Mouse (Mus musculus) midbrain, embryonic 16.5 days (tissue): ENCODE results near the gene Zfp609. TPM values are rescaled to one million over a fixed set of nuclear protein-coding genes. Genes with fewer than 3 reads are reported as not detected.

ENCODE experiments used
- ATAC-seq: fragments of 200-750 bp; cut with Nextera tagmentation; 2 replicates; pipeline ENCODE4 v1.8.0; 2017; ENCODE audit warnings: moderate TSS enrichment
- H3K27ac ChIP-seq: fragments of 300-500 bp; sonication (generic); 2 replicates; pipeline ENCODE4 v1.5.1; 2014; ENCODE audit warnings: mild to moderate bottlenecking, low read length, mixed read lengths
- H3K27me3 ChIP-seq: fragments of 300-500 bp; sonication (generic); 2 replicates; pipeline ENCODE4 v1.6.1; 2014; ENCODE audit warnings: low read depth, low read length, mixed read lengths; ENCODE audit not compliant: control insufficient read depth, insufficient read depth
- H3K36me3 ChIP-seq: fragments of 300-500 bp; sonication (generic); 2 replicates; pipeline ENCODE4 v1.6.1; 2014; ENCODE audit warnings: mild to moderate bottlenecking, low read length, moderate library complexity, mixed read lengths; ENCODE audit not compliant: control insufficient read depth, insufficient read depth
- H3K4me1 ChIP-seq: fragments of 300-500 bp; sonication (generic); 2 replicates; pipeline ENCODE4 v1.6.1; 2014; ENCODE audit warnings: mild to moderate bottlenecking, low read length, mixed read lengths; ENCODE audit not compliant: control insufficient read depth, insufficient read depth
- H3K4me2 ChIP-seq: fragments of 300-500 bp; sonication (generic); 2 replicates; pipeline ENCODE4 v1.6.1; 2014; ENCODE audit warnings: mild to moderate bottlenecking, low read length, mixed read lengths
- H3K4me3 ChIP-seq: fragments of 300-500 bp; sonication (generic); 2 replicates; pipeline ENCODE4 v1.5.1; 2014; ENCODE audit warnings: low read depth, mild to moderate bottlenecking, low read length, moderate library complexity, mixed read lengths
- H3K9ac ChIP-seq: fragments of 300-500 bp; sonication (generic); 2 replicates; pipeline ENCODE4 v1.6.1; 2014; ENCODE audit warnings: low read depth, low read length, mixed read lengths
- H3K9me3 ChIP-seq: fragments of 300-500 bp; sonication (generic); replicated peaks from 2 replicates; pipeline ENCODE4 v1.6.1; 2014; ENCODE audit warnings: mild to moderate bottlenecking, low read length, mixed read lengths; ENCODE audit not compliant: control insufficient read depth, poor library complexity, severe bottlenecking
- WGBS: fragments of 180-500 bp; shearing (Covaris S2); extraction: QIAGEN DNeasy Blood & Tissue Kit; methylation state at CpG from one replicate; pipeline ENCODE4 v1.1.7; 2014; 5-methylcytosine and 5-hydroxymethylcytosine counted together
- polyA plus RNA-seq: library from polyadenylated mRNA; unstranded; fragments of >200 nt; fragmentation: Nextera tagmentation; extraction: Ambion mirVana; gene quantifications from 2 replicates; pipeline ENCODE4 v1.2.1, GENCODE M21; 2015

Gene Zfp609
- polyA plus RNA-seq, 1 experiment from 2014 or later: 6.6 TPM

- Histone ChIP-seq H3K27ac (no peak overlapping the region), H3K36me3 (peaks cover 4% of the 10 kb centered on the region; the same call in 1 of the 2 replicates), H3K9me3 (no peaks in the 10 kb centered on the region), H3K27me3 (no peaks in the 10 kb centered on the region), H3K9ac (no peak overlapping the region), H3K4me2 (no peak overlapping the region), H3K4me1 (peaks cover 20% of the 10 kb centered on the region), H3K4me3 (no peak overlapping the region)
- 91% methylated on average over 2 of the region's 2 CpGs for WGBS
- ATAC-seq: no peak
Measured at GRCm38 (mm10) chr9:65795651-65796050, 31.7 kb downstream of the Zfp609 start.

- Histone ChIP-seq H3K9me3 (no peaks in the 10 kb centered on the region), H3K9ac (no peak overlapping the region), H3K4me1 (peaks cover 26% of the 10 kb centered on the region), H3K27ac (no peak overlapping the region), H3K36me3 (peaks cover 4% of the 10 kb centered on the region; the same call in 1 of the 2 replicates), H3K4me3 (no peak overlapping the region), H3K4me2 (no peak overlapping the region), H3K27me3 (no peaks in the 10 kb centered on the region)
- ATAC-seq: no peak
- whole genome bisulfite sequencing: 60% methylated on average over 7 of the region's 7 CpGs
Measured at GRCm38 (mm10) chr9:65794313-65794712, 33.1 kb downstream of the Zfp609 start.

GRCm38 (mm10) chr9:65793506-65793905 lies 33.9 kb downstream of the Zfp609 start:
- no peaks in the 10 kb centered on the region for H3K9me3 ChIP-seq
- peaks cover 26% of the 10 kb centered on the region for H3K4me1 ChIP-seq
- no peak overlapping the region for H3K4me2 ChIP-seq
- no peak overlapping the region for H3K9ac ChIP-seq
- no peak for ATAC-seq
- no peaks in the 10 kb centered on the region for H3K27me3 ChIP-seq
- peaks cover 4% of the 10 kb centered on the region; the same call in 1 of the 2 replicates for H3K36me3 ChIP-seq
- H3K4me3 ChIP-seq: no peak overlapping the region
- 78% methylated on average over 3 of the region's 3 CpGs for WGBS
- no peak overlapping the region for H3K27ac ChIP-seq

- Histone ChIP-seq H3K27me3 (no peaks in the 10 kb centered on the region), H3K4me1 (peaks cover 29% of the 10 kb centered on the region), H3K27ac (no peak overlapping the region), H3K9me3 (no peaks in the 10 kb centered on the region), H3K4me2 (no peak overlapping the region), H3K36me3 (peaks cover 4% of the 10 kb centered on the region; the same call in 1 of the 2 replicates), H3K9ac (no peak overlapping the region), H3K4me3 (no peak overlapping the region)
- WGBS: 62% methylated on average over 3 of the region's 3 CpGs
- no peak for ATAC-seq
Measured at GRCm38 (mm10) chr9:65793086-65793485, 34.3 kb downstream of the Zfp609 start.

GRCm38 (mm10) chr9:65791846-65792245 lies 35.5 kb downstream of the Zfp609 start:
- Histone ChIP-seq H3K36me3 (peaks cover 4% of the 10 kb centered on the region; the same call in 1 of the 2 replicates), H3K9ac (no peak overlapping the region), H3K4me3 (no peak overlapping the region), H3K27me3 (no peaks in the 10 kb centered on the region), H3K4me2 (no peak overlapping the region), H3K4me1 (peaks cover 40% of the 10 kb centered on the region), H3K27ac (no peak overlapping the region), H3K9me3 (no peaks in the 10 kb centered on the region)
- no peak for ATAC-seq

GRCm38 (mm10) chr9:65791106-65791505 lies 36.3 kb downstream of the Zfp609 start:
- no peak for ATAC-seq
- Histone ChIP-seq H3K27ac (no peak overlapping the region), H3K9ac (no peak overlapping the region), H3K36me3 (peaks cover 4% of the 10 kb centered on the region; the same call in 1 of the 2 replicates), H3K4me2 (no peak overlapping the region), H3K4me1 (peaks cover 41% of the 10 kb centered on the region), H3K9me3 (no peaks in the 10 kb centered on the region), H3K4me3 (no peak overlapping the region), H3K27me3 (no peaks in the 10 kb centered on the region)
- WGBS: 78% methylated on average over 4 of the region's 4 CpGs

GRCm38 (mm10) chr9:65789788-65790187 lies 37.6 kb downstream of the Zfp609 start:
- Histone ChIP-seq H3K27ac (0 out of 2 replicates have a peak overlapping the region, but pooled peaks have one; percentile 19), H3K4me2 (no peak overlapping the region), H3K36me3 (peaks cover 4% of the 10 kb centered on the region; the same call in 1 of the 2 replicates), H3K4me1 (peaks cover 44% of the 10 kb centered on the region), H3K9me3 (no peaks in the 10 kb centered on the region), H3K9ac (no peak overlapping the region), H3K27me3 (no peaks in the 10 kb centered on the region), H3K4me3 (no peak overlapping the region)
- 85% methylated on average over 3 of the region's 3 CpGs for WGBS
- ATAC-seq: no peak

GRCm38 (mm10) chr9:65788556-65788955 lies 38.8 kb downstream of the Zfp609 start:
- Histone ChIP-seq H3K4me1 (peaks cover 41% of the 10 kb centered on the region), H3K36me3 (no peaks in the 10 kb centered on the region), H3K4me2 (no peak overlapping the region)

GRCm38 (mm10) chr9:65787829-65788344 lies 39.5 kb downstream of the Zfp609 start:
- H3K9me3 ChIP-seq: no peaks in the 10 kb centered on the region
- peak overlapping the region; percentile 47 for H3K27ac ChIP-seq
- WGBS: 55% methylated on average over 4 of the region's 4 CpGs
- ATAC-seq: peak; percentile 45; the same call in 1 of the 2 replicates
- H3K4me2 ChIP-seq: no peak overlapping the region
- no peak overlapping the region for H3K4me3 ChIP-seq
- no peaks in the 10 kb centered on the region for H3K27me3 ChIP-seq
- H3K36me3 ChIP-seq: no peaks in the 10 kb centered on the region
- H3K4me1 ChIP-seq: peaks cover 37% of the 10 kb centered on the region
- H3K9ac ChIP-seq: no peak overlapping the region

More at GRCm38 (mm10) chr9:65788556-65788955, 38.8 kb downstream of the Zfp609 start:
- no peak overlapping the region for H3K4me3 ChIP-seq
- no peaks in the 10 kb centered on the region for H3K9me3 ChIP-seq
- no peak overlapping the region for H3K27ac ChIP-seq
- ATAC-seq: no peak
- 74% methylated on average over 4 of the region's 4 CpGs for WGBS
- H3K27me3 ChIP-seq: no peaks in the 10 kb centered on the region
- no peak overlapping the region for H3K9ac ChIP-seq
